Mouse (Mus musculus) midbrain, embryonic 13.5 days (tissue): ENCODE measurements around the gene Tecr. TPM values are rescaled to one million over a fixed set of nuclear protein-coding genes. Genes with fewer than 3 reads are reported as not detected.

Source experiments
- ATAC-seq: fragments of 200-750 bp; cut with Nextera tagmentation; 2 replicates; pipeline ENCODE4 v1.8.0; 2017; ENCODE audit warnings: mild to moderate bottlenecking, moderate TSS enrichment, moderate library complexity
- H3K27ac ChIP-seq: fragments of 300-500 bp; sonication (generic); 2 replicates; pipeline ENCODE4 v1.5.1; 2015; ENCODE audit warnings: inconsistent platforms, mild to moderate bottlenecking, moderate library complexity
- H3K27me3 ChIP-seq: fragments of 300-500 bp; sonication (generic); 2 replicates; pipeline ENCODE4 v1.6.1; 2015; ENCODE audit warnings: mild to moderate bottlenecking, inconsistent platforms
- H3K36me3 ChIP-seq: fragments of 300-500 bp; sonication (generic); 2 replicates; pipeline ENCODE4 v1.6.1; 2015; ENCODE audit warnings: mild to moderate bottlenecking, inconsistent platforms
- H3K4me1 ChIP-seq: fragments of 300-500 bp; sonication (generic); replicated peaks from 2 replicates; pipeline ENCODE4 v1.6.1; 2015; ENCODE audit warnings: inconsistent platforms
- H3K4me2 ChIP-seq: fragments of 300-500 bp; sonication (generic); replicated peaks from 2 replicates; pipeline ENCODE4 v1.6.1; 2015; ENCODE audit warnings: moderate library complexity, mild to moderate bottlenecking, inconsistent platforms
- H3K4me3 ChIP-seq: fragments of 300-500 bp; sonication (generic); replicated peaks from 2 replicates; pipeline ENCODE4 v1.5.1; 2015; ENCODE audit warnings: mild to moderate bottlenecking, inconsistent platforms
- H3K9ac ChIP-seq: fragments of 300-500 bp; sonication (generic); replicated peaks from 2 replicates; pipeline ENCODE4 v1.6.1; 2015; ENCODE audit warnings: mild to moderate bottlenecking, inconsistent platforms
- H3K9me3 ChIP-seq: fragments of 300-500 bp; sonication (generic); 2 replicates; pipeline ENCODE4 v1.6.1; 2016; ENCODE audit warnings: mild to moderate bottlenecking, inconsistent platforms
- WGBS: fragments of 180-500 bp; shearing (Covaris S2); methylation state at CpG from one replicate; pipeline ENCODE4 v1.1.7; 2015; 5-methylcytosine and 5-hydroxymethylcytosine counted together
- polyA plus RNA-seq: library from polyadenylated mRNA; unstranded; fragments of >200 nt; fragmentation: Nextera tagmentation; extraction: Ambion mirVana; gene quantifications from 2 replicates; pipeline ENCODE4 v1.2.1, GENCODE M21; 2015

Tecr gene
- polyA plus RNA-seq, 1 experiment from 2014 or later, result 820 TPM

DNA sequence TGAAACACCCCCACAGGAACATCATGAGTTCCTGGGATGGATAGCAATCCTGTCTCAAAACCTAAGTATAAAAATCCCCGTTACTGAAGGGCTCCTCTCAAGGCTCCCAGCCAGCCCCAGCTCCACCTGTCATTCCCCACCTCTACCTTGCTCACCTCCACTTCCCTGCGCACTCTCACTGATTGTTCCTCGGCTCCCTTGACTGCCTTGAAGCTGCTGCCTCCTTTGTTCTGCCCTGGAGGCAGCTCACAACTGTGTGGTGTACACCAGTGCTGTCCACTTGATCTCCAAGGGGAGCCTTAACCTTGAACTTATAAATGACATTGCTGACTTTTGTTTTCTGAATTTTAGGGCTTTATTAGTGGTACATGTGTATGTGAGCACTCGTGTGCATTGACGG is 39.6 kb downstream of the Tecr start:
- 74% methylated on average over 5 of the region's 5 CpGs for WGBS
- H3K9me3 ChIP-seq, result no peaks in the 10 kb centered on the region
- no peak overlapping the region for H3K27ac ChIP-seq
- H3K4me1 ChIP-seq, result peaks cover 23% of the 10 kb centered on the region
- H3K27me3 ChIP-seq, result no peaks in the 10 kb centered on the region
- H3K4me2 ChIP-seq, result peak overlapping the region; percentile 75
- peak overlapping the region; percentile 83 for H3K9ac ChIP-seq
- peaks cover 42% of the 10 kb centered on the region for H3K36me3 ChIP-seq
- peak overlapping the region; percentile 78 for H3K4me3 ChIP-seq
- no peak for ATAC-seq

GRCm38 (mm10) chr8:83567668-83568067 is 40.1 kb downstream of the Tecr start:
- ATAC-seq, result no peak
- WGBS, result 63% methylated on average over 3 of the region's 3 CpGs

DNA sequence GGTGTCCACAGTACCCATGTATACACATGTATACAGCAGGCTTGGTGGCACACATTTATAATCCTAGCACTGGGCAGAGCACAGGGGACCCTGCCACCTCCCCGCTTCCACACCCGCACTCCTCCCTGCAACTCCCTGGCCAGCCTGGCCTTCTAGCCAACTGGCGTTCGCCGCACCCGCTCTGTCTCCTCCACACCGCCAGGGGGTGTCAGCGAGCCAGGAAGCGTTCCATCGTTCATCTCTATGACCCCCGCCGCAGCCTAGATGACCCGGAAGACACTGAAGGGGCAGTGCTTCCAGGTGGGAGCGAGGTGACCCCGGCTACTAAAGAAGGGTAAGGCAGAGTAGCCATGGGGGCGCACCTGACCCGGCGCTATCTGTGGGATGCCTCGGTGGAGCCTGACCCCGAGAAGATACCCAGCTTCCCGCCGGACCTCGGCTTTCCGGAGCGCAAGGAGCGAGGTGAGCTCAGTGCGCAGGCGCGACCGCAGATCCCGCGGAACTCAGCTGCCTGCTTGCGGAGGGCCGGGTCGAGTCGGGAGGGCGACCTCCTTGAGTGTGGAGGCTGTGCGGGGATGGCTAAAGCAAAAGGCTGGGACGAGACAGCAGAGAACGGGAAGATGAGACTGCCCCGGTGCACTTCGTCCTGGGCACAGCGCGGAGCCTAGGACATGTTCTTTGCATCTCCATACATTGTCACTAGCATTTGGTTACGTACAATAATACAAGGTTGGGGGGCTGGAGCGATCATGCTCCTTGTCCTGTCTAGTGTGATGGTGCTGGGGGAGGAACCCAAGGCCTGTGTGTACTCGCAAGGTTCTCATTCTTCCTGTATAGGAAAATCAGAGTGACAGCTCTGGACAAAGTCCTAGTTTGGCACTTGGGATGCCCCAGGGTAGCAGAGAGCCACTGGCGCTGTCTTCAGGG is 41.0 kb downstream of the Tecr start, which contains the start of gene Ndufb7:
Gene Ndufb7, plus strand, starts transcription at position 203 of the 927 bp plus-strand sequence.
- Histone ChIP-seq H3K27me3 (no peaks in the 10 kb centered on the region), H3K9ac (peak within 1 kb of the TSS; percentile 83), H3K4me3 (peak within 1 kb of the TSS; percentile 78), H3K27ac (peak within 1 kb of the TSS; percentile 76), H3K36me3 (peaks cover 28% of the 10 kb centered on the region), H3K4me1 (peaks cover 23% of the 10 kb centered on the region), H3K4me2 (peak within 1 kb of the TSS; percentile 75), H3K9me3 (no peaks in the 10 kb centered on the region)
- WGBS, result under 1% methylated on average over 48 of the region's 48 CpGs
- peak; percentile 95 for ATAC-seq

More at GRCm38 (mm10) chr8:83567668-83568067, 40.1 kb downstream of the Tecr start:
- H3K4me3 ChIP-seq, result peak overlapping the region; percentile 78
- H3K36me3 ChIP-seq, result peaks cover 37% of the 10 kb centered on the region
- H3K9me3 ChIP-seq, result no peaks in the 10 kb centered on the region
- no peaks in the 10 kb centered on the region for H3K27me3 ChIP-seq
- peaks cover 23% of the 10 kb centered on the region for H3K4me1 ChIP-seq
- peak overlapping the region; percentile 83 for H3K9ac ChIP-seq
- no peak overlapping the region for H3K27ac ChIP-seq
- peak overlapping the region; percentile 75 for H3K4me2 ChIP-seq

DNA sequence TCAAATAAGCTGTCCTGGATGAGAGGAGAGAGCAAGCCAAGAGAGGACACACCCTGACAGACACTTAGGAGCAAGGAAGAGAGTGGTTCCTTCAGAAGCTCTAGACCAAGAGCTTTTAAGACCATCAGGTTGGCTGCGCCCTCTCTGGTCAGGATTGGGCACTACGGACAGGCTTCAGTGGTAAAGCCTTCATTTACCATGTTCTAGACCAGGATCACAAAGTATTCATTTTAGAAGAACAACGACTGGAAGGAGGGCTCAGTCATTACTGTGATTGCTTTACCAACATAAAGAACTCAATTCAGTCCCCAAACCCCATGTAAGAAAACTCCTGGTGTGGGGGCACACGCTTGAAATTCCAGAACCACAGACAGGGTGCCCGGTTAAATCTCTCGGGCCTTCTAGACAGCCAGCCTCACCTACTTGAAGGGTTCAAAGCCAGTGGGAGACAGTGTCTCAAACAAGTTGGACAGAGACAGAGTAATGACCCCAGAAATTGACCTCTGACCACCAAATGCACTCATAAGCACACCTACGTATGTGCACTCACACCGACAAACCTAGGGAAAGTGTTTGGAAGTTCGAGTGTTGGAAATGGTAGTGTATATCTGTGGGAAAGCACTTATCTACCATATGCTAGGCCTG is 41.9 kb downstream of the Tecr start:
- Histone ChIP-seq H3K27ac (no peak overlapping the region), H3K27me3 (no peaks in the 10 kb centered on the region), H3K9ac (no peak overlapping the region), H3K36me3 (peaks cover 19% of the 10 kb centered on the region), H3K4me1 (peaks cover 23% of the 10 kb centered on the region), H3K4me3 (no peak overlapping the region; the same call in 1 of the 2 replicates), H3K4me2 (0 out of 2 replicates have a peak overlapping the region, but pooled peaks have one; percentile 75), H3K9me3 (no peaks in the 10 kb centered on the region)
- 72% methylated on average over 9 of the region's 9 CpGs for WGBS
- no peak; the same call in none of the 2 replicates for ATAC-seq

DNA sequence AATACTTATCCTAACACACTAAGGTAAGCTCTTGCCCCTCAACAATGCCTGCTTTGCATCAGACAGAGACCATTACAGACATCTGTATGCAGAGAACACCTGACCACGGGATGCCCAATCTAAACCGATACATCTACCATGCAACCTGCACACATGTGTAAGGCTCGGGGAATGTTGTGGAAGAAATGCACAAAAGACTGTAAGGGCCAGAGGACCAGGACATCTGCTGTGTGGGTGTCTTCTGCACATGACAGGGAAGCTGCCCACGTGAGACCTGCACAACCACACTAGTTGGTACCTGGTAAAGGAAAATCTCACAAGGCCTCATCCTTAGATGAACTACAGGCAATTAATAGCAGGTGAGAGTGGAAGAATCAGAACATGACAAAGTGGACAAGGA is 44.5 kb downstream of the Tecr start:
- H3K4me1 ChIP-seq, result peaks cover 12% of the 10 kb centered on the region
- no peak overlapping the region for H3K9ac ChIP-seq
- WGBS, result 70% methylated on average over 4 of the region's 4 CpGs
- no peak for ATAC-seq
- H3K36me3 ChIP-seq, result no peaks in the 10 kb centered on the region
- no peaks in the 10 kb centered on the region for H3K9me3 ChIP-seq
- no peaks in the 10 kb centered on the region for H3K27me3 ChIP-seq
- no peak overlapping the region for H3K4me3 ChIP-seq
- no peak overlapping the region for H3K4me2 ChIP-seq
- no peak overlapping the region for H3K27ac ChIP-seq

DNA sequence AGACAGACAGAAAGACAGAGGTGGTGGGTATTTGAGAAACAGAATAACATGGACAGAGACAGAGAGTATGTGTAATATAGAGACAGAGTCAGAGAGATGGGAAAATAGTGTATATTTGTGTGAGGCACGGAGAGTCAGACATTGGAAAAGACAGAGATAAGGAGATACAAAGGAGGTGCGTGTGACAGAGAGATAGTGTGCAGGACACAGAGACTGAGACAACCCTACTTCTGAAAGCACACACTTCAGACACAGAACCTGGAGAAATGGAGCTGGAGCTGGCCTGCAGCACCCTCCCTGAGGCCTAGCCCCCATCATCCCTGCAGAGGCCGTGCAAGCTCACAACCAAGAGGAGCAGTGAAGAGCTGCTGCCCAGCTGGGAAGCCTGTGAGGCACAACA is 45.1 kb downstream of the Tecr start:
- WGBS, result 91% methylated on average over 3 of the region's 3 CpGs

DNA sequence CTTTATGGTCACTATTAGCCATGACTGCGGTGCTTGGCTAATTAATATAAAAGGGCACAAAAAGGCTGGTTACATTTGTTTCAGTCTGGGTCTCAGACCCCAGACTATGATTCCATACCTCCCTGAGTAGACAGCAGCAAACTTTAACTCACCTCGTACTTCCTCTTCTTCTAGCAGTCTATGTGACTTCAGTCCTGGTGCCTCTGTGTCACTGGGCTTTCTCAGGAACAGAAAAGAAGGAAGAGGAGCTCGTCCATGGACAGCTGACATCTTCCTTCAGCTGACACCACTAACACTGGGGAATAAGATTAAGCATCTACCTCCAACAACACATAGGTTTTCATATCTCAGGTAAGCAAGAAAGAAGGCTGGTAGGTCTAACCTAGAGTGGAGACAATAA is 72.0 kb downstream of the Tecr start, which contains the start of gene Olfr370:
Gene Olfr370, plus strand, starts transcription at position 45 of the 400 bp plus-strand sequence.
- Histone ChIP-seq H3K36me3 (no peaks in the 10 kb centered on the region), H3K4me3 (no peak within 1 kb of the TSS), H3K9me3 (no peaks in the 10 kb centered on the region), H3K4me2 (no peak within 1 kb of the TSS), H3K27me3 (no peaks in the 10 kb centered on the region), H3K27ac (no peak within 1 kb of the TSS), H3K4me1 (no peaks in the 10 kb centered on the region), H3K9ac (no peak within 1 kb of the TSS)
- whole genome bisulfite sequencing, result 78% methylated on average over 3 of the region's 3 CpGs
- no peak for ATAC-seq

More for the DNA sequence above, 45.1 kb downstream of the Tecr start:
- H3K4me3 ChIP-seq, result no peak overlapping the region
- ATAC-seq, result no peak
- no peak overlapping the region for H3K4me2 ChIP-seq
- H3K27ac ChIP-seq, result no peak overlapping the region
- H3K36me3 ChIP-seq, result no peaks in the 10 kb centered on the region
- H3K9ac ChIP-seq, result no peak overlapping the region
- H3K4me1 ChIP-seq, result peaks cover 7% of the 10 kb centered on the region
- H3K27me3 ChIP-seq, result no peaks in the 10 kb centered on the region
- H3K9me3 ChIP-seq, result no peaks in the 10 kb centered on the region

DNA sequence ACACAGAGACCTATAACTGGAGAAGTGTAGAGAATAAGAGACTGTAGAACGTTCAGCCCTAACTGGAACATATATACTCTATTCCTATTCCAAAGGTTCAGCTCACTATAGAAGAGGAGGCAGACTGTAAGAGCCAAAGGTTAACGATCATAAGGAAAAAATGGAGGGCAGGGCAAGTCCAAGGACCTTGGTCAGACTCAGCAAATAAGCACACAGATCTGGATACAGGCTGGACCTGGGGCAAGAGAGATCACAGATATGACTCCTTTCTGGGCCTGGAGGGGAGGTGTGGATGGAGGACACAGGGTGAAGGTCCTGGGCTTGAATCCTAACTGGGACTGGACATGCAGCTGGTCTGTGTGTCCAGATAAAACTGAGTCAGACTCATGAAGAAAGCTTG is 73.0 kb downstream of the Tecr start:
- Histone ChIP-seq H3K27ac (no peak overlapping the region), H3K36me3 (no peaks in the 10 kb centered on the region)
- 89% methylated on average over 2 of the region's 2 CpGs for WGBS

More for the DNA sequence above, 73.0 kb downstream of the Tecr start:
- Histone ChIP-seq H3K4me2 (no peak overlapping the region), H3K4me3 (no peak overlapping the region), H3K27me3 (no peaks in the 10 kb centered on the region), H3K9ac (no peak overlapping the region), H3K9me3 (no peaks in the 10 kb centered on the region), H3K4me1 (no peaks in the 10 kb centered on the region)
- ATAC-seq, result no peak

Other genes with a start within 250 kb of the Tecr start
- 6.5 and 6.8 TPM in 2 replicates for gene Clgn, start 218.1 kb downstream of the Tecr start, polyA plus RNA-seq
- gene Scoc, start 149.6 kb downstream of the Tecr start, polyA plus RNA-seq, result 212 and 214 TPM in 2 replicates
- gene Olfr370, start 72.2 kb downstream of the Tecr start, polyA plus RNA-seq, result 0.04 TPM in 1 of 2 replicates, not detected in the other
- gene Ndufb7, start 41.3 kb downstream of the Tecr start, polyA plus RNA-seq, result 380 and 382 TPM in 2 replicates
- 56.6 and 61.5 TPM in 2 replicates for gene Dnajb1, start 222 bp upstream of the Tecr start, polyA plus RNA-seq
- gene Gipc1, start 44.7 kb upstream of the Tecr start, polyA plus RNA-seq, result 164 and 172 TPM in 2 replicates
- 0.75 and 0.81 TPM in 2 replicates for gene Ptger1, start 58.7 kb upstream of the Tecr start, polyA plus RNA-seq
- gene Pkn1, start 91.2 kb upstream of the Tecr start, polyA plus RNA-seq, result 22.7 and 23.3 TPM in 2 replicates
- gene Ddx39, start 107.2 kb upstream of the Tecr start, polyA plus RNA-seq, result 154 and 155 TPM in 2 replicates
- gene Adgre5, start 133.4 kb upstream of the Tecr start, polyA plus RNA-seq, result 8.6 and 8.7 TPM in 2 replicates